Mouse (Mus musculus) c-Kit-positive CD71-positive TER-119-positive erythroid progenitor cells, embryonic 14.5 days (primary cell): ENCODE results near the gene Cav3.

Experiments
- DNase-seq: peaks from one replicate; pipeline ENCODE4 v3.0.0-alpha.2; 2013; ENCODE audit warnings: low spot score

Cav3 gene

GRCm38 (mm10) chr6:112459341-112459749 is at the start of gene Cav3:
Cav3 (plus strand) TSS chr6:112459505.
- no peak for DNase-seq

- DNase-seq = no peak
Measured at GRCm38 (mm10) chr6:112419333-112419732, 40.0 kb upstream of the Cav3 start.

- DNase-seq = no peak
Measured at GRCm38 (mm10) chr6:112420883-112421282, 38.4 kb upstream of the Cav3 start.

- no peak for DNase-seq
Measured at GRCm38 (mm10) chr6:112423746-112424501, 35.4 kb upstream of the Cav3 start.

- DNase-seq = no peak
Measured at GRCm38 (mm10) chr6:112426018-112426732, 33.1 kb upstream of the Cav3 start.

- no peak for DNase-seq
Measured at GRCm38 (mm10) chr6:112445675-112446074, 13.6 kb upstream of the Cav3 start.

GRCm38 (mm10) chr6:112461459-112461858 is 2.2 kb downstream of the Cav3 start:
- DNase-seq = no peak

- no peak for DNase-seq
Measured at GRCm38 (mm10) chr6:112463331-112463730, 4.0 kb downstream of the Cav3 start.

GRCm38 (mm10) chr6:112465441-112465840 is 6.1 kb downstream of the Cav3 start:
- DNase-seq = no peak

GRCm38 (mm10) chr6:112466001-112466400 is 6.7 kb downstream of the Cav3 start:
- no peak for DNase-seq

- no peak for DNase-seq
Measured at GRCm38 (mm10) chr6:112471644-112472043, 12.3 kb downstream of the Cav3 start.

GRCm38 (mm10) chr6:112479861-112480260 is 20.6 kb downstream of the Cav3 start:
- no peak for DNase-seq

- no peak for DNase-seq
Measured at GRCm38 (mm10) chr6:112484316-112484715, 25.0 kb downstream of the Cav3 start.

- no peak for DNase-seq
Measured at GRCm38 (mm10) chr6:112487993-112488392, 28.7 kb downstream of the Cav3 start.

- no peak for DNase-seq
Measured at GRCm38 (mm10) chr6:112488821-112489180, 29.5 kb downstream of the Cav3 start.

- DNase-seq = no peak
Measured at GRCm38 (mm10) chr6:112489181-112489909, 30.0 kb downstream of the Cav3 start.

GRCm38 (mm10) chr6:112489910-112490559 is 30.7 kb downstream of the Cav3 start, which contains the start of gene Oxtr:
Oxtr (minus strand) TSS chr6:112489943.
- no peak for DNase-seq

GRCm38 (mm10) chr6:112490625-112491242 is 31.4 kb downstream of the Cav3 start:
- peak; percentile 15 for DNase-seq

- no peak for DNase-seq
Measured at GRCm38 (mm10) chr6:112491521-112491920, 32.2 kb downstream of the Cav3 start.

- no peak for DNase-seq
Measured at GRCm38 (mm10) chr6:112492656-112493055, 33.4 kb downstream of the Cav3 start.

- no peak for DNase-seq
Measured at GRCm38 (mm10) chr6:112493371-112493770, 34.1 kb downstream of the Cav3 start.

- no peak for DNase-seq
Measured at GRCm38 (mm10) chr6:112494620-112495081, 35.3 kb downstream of the Cav3 start.
